Mouse (Mus musculus) fibroblast of lung, adult 2 months (primary cell): ENCODE results near the gene Cd79b.

Experiments used
- DNase-seq: peaks from one replicate; pipeline ENCODE4 v3.0.0-alpha.2; 2011; ENCODE audit warnings: low read depth

The Cd79b gene

DNA sequence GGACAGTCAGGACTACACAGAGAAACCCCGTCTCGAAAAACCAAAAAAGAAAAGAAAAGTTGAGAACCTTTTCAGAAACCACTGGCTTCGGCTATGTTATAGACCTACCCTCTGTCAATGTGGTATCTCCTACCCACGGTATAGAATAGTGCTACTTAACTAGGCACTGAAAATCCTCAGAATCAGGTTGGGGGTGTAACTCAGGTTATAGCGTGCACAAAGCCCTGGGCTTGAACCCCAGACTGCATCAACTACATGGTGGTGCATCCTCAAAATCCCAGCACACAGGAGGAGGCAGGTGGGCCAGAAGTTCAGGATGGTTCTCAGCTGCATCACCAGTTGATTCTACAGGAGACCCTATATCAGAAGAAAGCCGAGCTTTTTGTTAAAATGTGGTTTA lies 40.8 kb downstream of the Cd79b start:
- DNase-seq, result no peak

DNA sequence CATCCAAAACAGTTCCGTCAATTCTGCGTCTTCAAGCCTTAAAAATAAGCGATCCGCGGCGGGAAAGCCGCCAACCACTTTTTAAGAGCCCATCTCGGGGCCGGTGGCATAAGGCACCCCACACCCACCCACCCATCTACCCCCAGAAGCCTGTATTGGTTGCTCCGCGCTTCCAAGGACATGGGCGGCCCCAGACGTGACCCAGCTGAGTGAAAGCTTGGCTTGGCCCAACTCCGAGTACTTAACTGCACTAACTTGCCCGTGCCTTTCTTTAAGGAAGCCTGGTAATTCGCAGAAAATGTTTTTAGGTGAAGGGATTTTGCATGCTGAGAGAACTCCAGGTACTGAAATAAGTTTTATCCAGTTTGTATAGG lies 41.3 kb downstream of the Cd79b start:
- no peak for DNase-seq

DNA sequence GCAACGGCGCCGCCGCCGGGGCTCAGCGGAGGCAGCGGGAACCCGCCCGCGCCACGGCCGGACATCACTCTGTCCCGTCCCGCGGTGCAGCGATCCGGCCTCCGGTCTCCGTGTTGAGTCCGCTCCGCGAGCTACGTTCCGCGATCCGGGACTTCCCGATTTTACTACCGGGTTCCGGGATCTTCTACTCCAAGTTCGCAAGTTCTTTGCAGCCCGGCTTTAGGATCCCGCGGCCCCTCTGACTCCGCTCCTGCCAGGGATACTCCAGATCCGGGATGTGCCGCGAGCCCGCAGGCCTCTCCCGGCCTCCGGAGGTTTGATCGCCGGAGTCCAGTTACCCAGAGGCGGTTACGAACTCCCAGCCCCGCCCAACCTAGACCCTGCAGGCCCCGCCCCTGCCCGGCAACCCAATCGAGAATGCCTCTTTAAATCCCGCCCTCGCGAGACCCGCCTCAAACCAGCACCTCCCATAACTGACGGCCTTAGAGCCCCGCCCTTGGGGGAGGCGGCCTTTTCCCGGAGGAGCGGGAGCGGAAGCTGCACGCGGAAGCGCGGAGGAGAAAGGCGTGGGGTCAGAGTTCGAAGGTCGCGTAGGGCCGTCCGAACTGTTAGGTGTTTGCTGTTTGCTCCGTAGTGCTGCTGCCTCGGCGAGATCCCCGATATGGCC lies 41.8 kb downstream of the Cd79b start, which contains the start of gene Smarcd2:
Smarcd2 (minus strand) TSS at position 329 of the 667 bp plus-strand sequence.
- DNase-seq, result peak; percentile 97

DNA sequence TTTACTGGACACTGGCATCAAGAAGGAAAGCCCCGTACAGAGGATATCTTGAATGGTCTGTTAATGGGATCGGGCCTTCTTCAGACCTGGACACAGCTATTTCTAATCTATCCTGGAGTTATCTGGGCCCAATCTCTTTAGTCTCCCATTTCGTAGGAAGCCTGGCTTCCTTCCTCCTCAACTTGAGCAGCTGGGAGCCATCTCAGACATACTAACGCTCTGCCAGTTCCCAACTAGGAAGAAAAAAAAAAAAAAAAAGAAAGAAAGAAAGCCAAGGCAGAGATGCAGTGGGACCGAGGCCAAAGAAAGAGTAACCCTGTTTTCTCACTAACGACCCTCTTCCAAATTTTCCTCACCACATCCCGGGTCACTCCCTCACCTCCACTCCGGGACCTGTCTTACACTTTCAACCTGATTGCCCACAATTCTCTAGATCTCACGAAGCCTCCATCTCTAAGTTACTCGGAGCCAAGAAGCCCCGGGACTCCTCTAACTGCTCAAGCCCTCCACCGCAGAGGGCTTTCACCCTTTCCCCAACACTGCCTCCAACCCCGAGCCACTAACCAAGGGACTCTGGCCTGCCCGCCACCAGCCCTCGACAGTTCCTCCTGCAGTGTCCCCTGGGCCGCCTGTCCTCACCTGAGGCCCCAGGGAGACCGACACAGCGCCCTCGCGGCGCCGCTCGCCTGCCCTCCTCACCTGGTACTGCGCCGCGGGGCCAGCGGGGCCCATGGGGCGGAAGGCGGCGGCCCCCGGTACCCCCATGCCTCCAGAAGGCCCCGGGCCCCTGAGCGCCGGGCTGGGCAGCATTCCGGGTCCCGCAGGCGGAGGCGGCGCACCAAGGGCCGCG lies 42.5 kb downstream of the Cd79b start:
- no peak for DNase-seq

DNA sequence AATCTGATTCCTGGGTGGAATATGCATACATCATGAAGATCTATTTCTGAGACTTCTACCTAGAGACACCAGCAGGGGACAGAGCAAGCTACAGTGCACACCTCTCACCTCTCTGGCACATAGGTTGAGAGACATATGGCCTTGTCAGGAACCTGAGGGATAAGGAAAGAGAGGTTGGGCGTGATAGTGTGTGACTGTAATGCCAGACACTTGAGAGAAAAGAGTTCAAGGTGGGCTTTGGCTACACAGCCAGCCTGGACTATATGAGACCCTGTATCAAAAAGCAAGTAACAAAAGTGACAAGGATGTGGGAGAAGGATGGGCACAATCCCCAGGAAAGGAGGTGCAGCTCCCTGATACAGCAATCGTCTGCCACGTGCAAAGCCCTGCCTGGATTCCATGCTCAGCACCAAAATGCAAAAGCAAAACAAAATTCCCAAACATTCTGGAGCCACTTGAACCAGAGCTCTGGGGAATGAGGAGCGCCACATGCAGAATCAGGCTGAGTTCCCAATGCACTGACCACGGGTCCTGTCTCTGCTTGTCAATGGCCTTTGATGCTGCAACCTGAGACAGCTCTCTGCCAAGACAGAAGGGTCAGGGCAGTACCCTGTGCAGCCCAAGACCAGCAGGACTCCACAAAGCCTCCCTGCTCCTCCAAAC lies 43.3 kb downstream of the Cd79b start:
- DNase-seq, result no peak

DNA sequence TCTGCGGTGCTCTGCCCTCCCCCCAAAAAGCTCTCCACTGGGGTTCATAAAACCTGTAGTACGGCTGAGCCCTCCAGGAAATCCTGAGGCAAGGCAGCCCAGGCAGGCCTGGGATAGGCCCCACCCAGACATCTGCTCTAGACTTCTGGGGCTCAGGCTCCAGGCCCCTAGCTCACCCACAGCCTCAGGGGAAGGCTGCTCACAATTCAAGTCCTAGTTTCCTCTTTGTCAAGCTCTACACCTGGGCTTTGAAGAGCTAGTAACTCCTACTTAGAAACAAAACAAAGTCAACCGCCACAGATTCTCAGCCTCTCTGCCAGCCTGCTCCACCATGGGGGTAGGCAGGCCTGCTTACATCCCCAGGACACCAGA lies 45.5 kb downstream of the Cd79b start:
- DNase-seq, result no peak

DNA sequence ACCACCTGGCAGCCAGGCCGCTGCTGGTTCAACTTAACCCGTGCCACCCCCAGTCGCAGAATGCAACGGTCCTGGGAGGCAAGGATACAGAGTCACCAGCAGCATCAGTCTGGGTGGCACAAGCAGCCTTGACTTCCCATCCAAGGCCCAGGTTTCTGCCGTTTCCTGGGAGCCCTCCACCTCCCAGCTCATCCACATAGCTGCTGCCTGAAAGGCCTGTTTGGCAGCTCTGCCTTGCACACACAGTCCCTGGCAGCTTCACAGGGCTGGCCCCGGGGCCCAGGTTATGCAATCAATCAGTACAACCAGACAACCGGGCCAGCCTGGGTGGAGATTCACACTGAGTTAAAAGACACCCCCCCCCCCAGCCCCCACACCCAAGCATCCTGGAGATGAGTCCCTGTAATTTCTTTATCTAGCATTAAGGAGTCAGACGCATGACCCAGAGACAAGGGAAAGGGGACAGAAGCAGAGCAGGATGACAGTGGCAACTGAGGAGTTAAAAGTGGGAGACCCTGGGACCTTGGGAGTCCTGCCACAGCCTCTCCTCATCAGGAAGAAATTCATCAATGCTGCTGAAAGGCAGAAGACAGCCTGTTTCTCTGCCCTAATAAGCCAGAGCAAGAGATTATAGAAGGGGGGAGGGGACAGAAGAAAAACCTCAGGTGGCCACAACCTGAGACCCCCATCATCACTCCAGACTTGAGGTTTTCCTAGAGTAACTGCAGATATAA lies 46.1 kb downstream of the Cd79b start:
- DNase-seq, result peak; percentile 60

DNA sequence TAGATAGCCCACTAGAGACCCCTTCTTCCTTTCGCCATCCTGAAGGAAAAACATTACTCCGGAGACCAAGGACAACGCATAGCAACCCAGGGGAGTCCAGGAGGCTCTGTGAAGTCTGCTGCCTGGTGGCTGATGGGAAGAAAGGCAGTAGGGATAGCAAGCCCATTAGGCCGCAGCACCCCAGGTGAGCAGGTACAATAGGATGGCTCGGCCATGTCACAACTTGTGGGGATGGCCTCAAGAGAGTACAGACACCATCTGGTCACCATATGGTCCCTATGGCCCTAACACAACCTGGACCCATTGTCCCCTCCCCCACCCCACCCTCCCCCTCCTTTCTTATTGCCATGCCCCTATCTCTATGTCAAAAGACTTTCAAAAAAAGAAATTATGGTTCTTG lies 46.7 kb downstream of the Cd79b start:
- no peak for DNase-seq

DNA sequence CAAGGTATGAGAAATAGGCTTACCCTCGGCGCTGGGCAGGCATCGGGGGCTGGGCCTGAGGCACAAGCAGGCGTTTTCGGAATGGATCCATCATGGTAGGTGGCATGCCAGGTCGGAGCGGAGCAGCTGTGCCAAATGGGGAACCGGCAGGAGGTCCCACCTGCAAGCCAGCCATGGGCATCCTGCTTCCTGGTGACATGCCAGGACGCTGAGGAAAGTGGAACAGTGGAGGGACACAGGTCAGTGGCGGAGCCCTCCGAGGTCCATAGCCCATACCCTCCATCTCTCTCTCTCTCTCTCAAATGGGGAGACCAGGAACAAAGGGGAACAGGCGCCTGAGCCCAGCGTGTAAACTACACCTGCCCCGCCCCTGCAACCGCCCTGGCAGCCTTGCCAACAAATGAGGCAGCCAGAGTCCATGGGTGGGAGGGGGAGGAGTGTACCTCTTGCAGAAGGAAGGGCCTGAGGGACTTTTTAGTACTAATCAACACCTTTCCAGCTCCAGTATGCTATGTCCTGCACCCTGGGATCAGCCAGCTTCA lies 47.2 kb downstream of the Cd79b start:
- no peak for DNase-seq

DNA sequence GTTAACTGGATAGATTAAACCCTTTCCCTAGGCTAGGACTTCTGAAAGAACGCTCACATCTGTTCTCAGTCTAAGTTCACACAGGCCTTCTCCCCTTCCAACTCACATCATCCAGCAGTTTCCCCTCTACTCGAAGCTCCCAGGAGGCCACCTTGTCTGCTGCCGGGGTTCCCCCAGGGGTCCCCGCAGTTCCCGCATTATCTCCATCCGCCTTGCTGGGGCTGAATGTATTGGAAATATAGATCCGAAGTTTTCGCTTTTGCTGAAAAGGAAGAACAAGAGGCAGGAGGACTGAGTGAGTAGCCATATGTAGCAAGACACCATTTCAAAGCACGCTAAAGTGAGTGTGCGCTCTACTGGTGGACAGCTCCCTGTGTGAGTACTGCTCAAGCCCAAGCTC lies 48.1 kb downstream of the Cd79b start:
- no peak for DNase-seq

DNA sequence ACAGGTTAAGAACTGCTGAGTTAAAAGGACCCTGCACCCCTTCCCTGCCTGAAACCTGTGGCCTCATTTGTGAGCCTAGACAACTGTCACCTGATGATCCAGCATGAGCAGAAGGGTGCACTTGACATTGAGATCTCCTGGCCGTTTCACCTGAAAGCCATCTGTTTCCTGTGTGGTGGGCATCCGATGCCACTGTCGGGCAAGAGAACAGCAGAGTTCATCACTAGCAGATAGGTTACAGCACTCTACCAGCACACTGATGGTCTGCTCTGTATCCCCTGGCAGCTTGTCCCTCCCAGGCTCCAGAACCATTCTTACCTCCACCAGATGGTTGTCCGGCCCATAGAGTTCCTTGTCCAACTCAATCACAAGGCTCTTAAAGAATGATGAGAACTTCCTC lies 49.0 kb downstream of the Cd79b start:
- no peak for DNase-seq

DNA sequence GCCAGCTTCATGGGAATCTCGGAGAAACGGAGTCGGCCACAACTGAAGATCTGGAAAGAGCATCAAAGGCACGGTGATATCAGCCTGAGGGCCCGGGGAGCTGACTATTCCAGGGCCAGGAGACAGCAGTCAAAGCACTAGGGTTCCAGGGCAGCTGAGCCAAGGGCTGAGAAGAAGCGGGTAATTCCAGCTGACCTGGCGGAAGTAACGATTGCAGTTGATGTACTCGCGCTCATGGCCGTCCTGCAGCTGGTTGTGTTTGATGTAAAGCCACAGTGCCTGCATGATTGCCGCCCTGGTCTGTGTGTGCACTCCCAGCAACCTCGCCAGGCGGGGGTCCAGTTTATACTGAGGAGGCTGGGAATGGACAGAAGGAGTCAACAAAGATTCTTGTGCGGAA lies 49.6 kb downstream of the Cd79b start:
- DNase-seq, result no peak

DNA sequence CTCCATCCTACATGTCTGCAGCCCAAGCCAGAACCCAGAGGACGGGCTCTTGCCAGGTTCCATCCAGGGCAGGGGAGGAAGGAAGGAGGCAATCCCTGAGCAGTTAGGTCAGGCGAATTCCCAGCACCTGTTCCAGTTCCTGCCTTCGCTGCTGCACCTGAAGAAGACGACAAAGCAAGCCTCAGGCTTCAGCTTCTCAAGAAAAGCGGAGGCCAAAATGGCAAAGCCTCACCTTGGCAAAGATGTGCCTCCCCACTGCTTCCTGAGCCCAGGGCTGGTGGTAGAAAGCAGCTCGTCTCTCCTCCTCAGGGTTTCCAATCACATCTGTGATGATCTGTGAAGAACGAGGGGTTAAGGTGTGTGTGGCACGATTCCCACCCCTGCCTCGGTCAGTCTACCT lies 50.6 kb downstream of the Cd79b start:
- DNase-seq, result no peak
